Mouse (Mus musculus): ENCODE data around the gene Scarf2.

GRCm38 (mm10) chr16:17802456-17802838, 5.4 kb downstream of the Scarf2 start:
- TF ChIP-seq CTCF (IDR thresholded peaks at IDR 0.05; ENCODE audit: low read depth) (no peak), EP300 (IDR thresholded peaks at IDR 0.05; ENCODE audit: low read depth) (no peak)
